Mouse (Mus musculus) MEL (cell line): ENCODE results near the gene Retnlb. TPM values are rescaled to one million over a fixed set of nuclear protein-coding genes. Genes with fewer than 3 reads are reported as not detected.

ENCODE experiments used
- DNase-seq: peaks from one replicate; pipeline ENCODE4 v3.0.0; 2011; ENCODE audit warnings: low read depth, low spot score
- H3K27ac ChIP-seq: 2 replicates; pipeline ENCODE4 v1.5.1; 2012; ENCODE audit warnings: low read depth, mild to moderate bottlenecking, control low read depth, low read length, moderate library complexity; ENCODE audit not compliant: control insufficient read depth
- H3K27me3 ChIP-seq, 2 experiments: fragments of 150-350 bp in 1 of 2; sonication (generic) in 1 of 2; 2 replicates each; pipeline ENCODE4 v1.6.1; 2012; ENCODE audit warnings: low read length in 2 of 2, mild to moderate bottlenecking in 2 of 2, improper control_type of control experiment in 1 of 2, moderate library complexity in 1 of 2; ENCODE audit not compliant: insufficient read depth in 2 of 2, control insufficient read depth in 1 of 2
- H3K36me3 ChIP-seq, 2 experiments: 2 replicates each; pipeline ENCODE4 v1.6.1; 2012 to 2014; ENCODE audit warnings: low read length in 2 of 2, improper control_type of control experiment in 1 of 2, inconsistent platforms in 1 of 2, mild to moderate bottlenecking in 1 of 2; ENCODE audit not compliant: insufficient read depth in 2 of 2, control insufficient read depth in 1 of 2
- H3K4me1 ChIP-seq, 2 experiments: fragments of 150-350 bp in 1 of 2; sonication (generic) in 1 of 2; 2 replicates each; pipeline ENCODE4 v1.6.1; 2012; ENCODE audit warnings: low read length in 2 of 2, improper control_type of control experiment in 1 of 2, mild to moderate bottlenecking in 1 of 2; ENCODE audit not compliant: insufficient read depth in 2 of 2, control insufficient read depth in 1 of 2
- H3K4me3 ChIP-seq, 2 experiments: fragments of 150-350 bp in 1 of 2; sonication (generic) in 1 of 2; 2 replicates each; pipeline ENCODE4 v1.5.1; 2012; ENCODE audit warnings: low read depth in 2 of 2, low read length in 2 of 2, mild to moderate bottlenecking in 2 of 2, moderate library complexity in 2 of 2, control low read depth in 1 of 2, improper control_type of control experiment in 1 of 2; ENCODE audit not compliant: control insufficient read depth in 1 of 2, insufficient read depth in 1 of 2
- H3K79me2 ChIP-seq: 2 replicates; pipeline ENCODE4 v1.6.1; 2012; ENCODE audit warnings: mild to moderate bottlenecking, low read length, moderate library complexity; ENCODE audit not compliant: control insufficient read depth, poor library complexity, insufficient read depth
- H3K9ac ChIP-seq: 2 replicates; pipeline ENCODE4 v1.6.1; 2012; ENCODE audit warnings: low read depth, mild to moderate bottlenecking, control low read depth, low read length, moderate library complexity; ENCODE audit not compliant: control insufficient read depth, poor library complexity, severe bottlenecking
- H3K9me3 ChIP-seq: fragments of 150-350 bp; sonication (generic); replicated peaks from 2 replicates; pipeline ENCODE4 v1.6.1; 2012; ENCODE audit warnings: mild to moderate bottlenecking, low read length, improper control_type of control experiment, moderate library complexity; ENCODE audit not compliant: insufficient read depth
- CHD2 ChIP-seq: IDR thresholded peaks from 2 replicates; pipeline ENCODE4 v1.6.1; 2011; ENCODE audit warnings: low read length, improper control_type of control experiment
- E2F4 ChIP-seq: IDR thresholded peaks from 2 replicates; pipeline ENCODE4 v1.6.1; 2011; ENCODE audit warnings: low read depth, low read length, improper control_type of control experiment, borderline replicate concordance
- GATA1 ChIP-seq: IDR thresholded peaks from 2 replicates; pipeline ENCODE4 v1.6.1; 2011; ENCODE audit warnings: low read depth, low read length, improper control_type of control experiment
- MAX ChIP-seq: IDR thresholded peaks from 2 replicates; pipeline ENCODE4 v1.6.1; 2011; ENCODE audit warnings: low read length, improper control_type of control experiment
- MXI1 ChIP-seq: IDR thresholded peaks from 2 replicates; pipeline ENCODE4 v1.6.1; 2011; ENCODE audit warnings: mild to moderate bottlenecking, low read depth, low read length, improper control_type of control experiment
- MYB ChIP-seq: IDR thresholded peaks from 2 replicates; pipeline ENCODE4 v1.6.1; 2011; ENCODE audit warnings: mild to moderate bottlenecking, low read depth, low read length, improper control_type of control experiment
- MYC ChIP-seq: IDR thresholded peaks from 2 replicates; pipeline ENCODE4 v1.6.1; 2011; ENCODE audit warnings: low read depth, mild to moderate bottlenecking, low read length, improper control_type of control experiment, moderate library complexity
- NELFE ChIP-seq: IDR thresholded peaks from 2 replicates; pipeline ENCODE4 v1.6.1; 2011; ENCODE audit warnings: low read depth, low read length, improper control_type of control experiment
- NRF1 ChIP-seq: IDR thresholded peaks from 2 replicates; pipeline ENCODE4 v1.6.1; 2014; ENCODE audit warnings: low read depth, mild to moderate bottlenecking, inconsistent platforms, low read length, improper control_type of control experiment, moderate library complexity; ENCODE audit not compliant: poor library complexity, insufficient read depth, severe bottlenecking
- POLR2A ChIP-seq, 2 experiments: IDR thresholded peaks; 2 replicates each; pipeline ENCODE4 v1.6.1; 2011 to 2012; ENCODE audit warnings: low read length in 2 of 2, mild to moderate bottlenecking in 2 of 2, control low read depth in 1 of 2, improper control_type of control experiment in 1 of 2, low read depth in 1 of 2, moderate library complexity in 1 of 2; ENCODE audit not compliant: control insufficient read depth in 1 of 2, insufficient read depth in 1 of 2, poor library complexity in 1 of 2
- POLR2AphosphoS2 ChIP-seq: IDR thresholded peaks from 2 replicates; pipeline ENCODE4 v1.6.1; 2011; ENCODE audit warnings: low read length, improper control_type of control experiment
- TAL1 ChIP-seq: IDR thresholded peaks from 2 replicates; pipeline ENCODE4 v1.6.1; 2012; ENCODE audit warnings: mild to moderate bottlenecking, inconsistent platforms, low read length, moderate library complexity, mixed read lengths
- TBP ChIP-seq: IDR thresholded peaks from 2 replicates; pipeline ENCODE4 v1.8.0; 2011; ENCODE audit warnings: low read depth, low read length, improper control_type of control experiment
- TCF12 ChIP-seq: IDR thresholded peaks from 2 replicates; pipeline ENCODE4 v1.6.1; 2014; ENCODE audit warnings: low read depth, mild to moderate bottlenecking, inconsistent platforms, low read length, improper control_type of control experiment, moderate library complexity
- UBTF ChIP-seq: IDR thresholded peaks from 2 replicates; pipeline ENCODE4 v1.6.1; 2012; ENCODE audit warnings: low read depth, mild to moderate bottlenecking, inconsistent platforms, low read length, improper control_type of control experiment, moderate library complexity, borderline replicate concordance; ENCODE audit not compliant: insufficient read depth
- USF2 ChIP-seq, 2 experiments: IDR thresholded peaks; 2 replicates each; pipeline ENCODE4 v1.6.1; 2011 to 2012; ENCODE audit warnings: improper control_type of control experiment in 2 of 2, low read length in 2 of 2, borderline replicate concordance in 1 of 2, inconsistent platforms in 1 of 2, low read depth in 1 of 2, mild to moderate bottlenecking in 1 of 2; ENCODE audit not compliant: insufficient read depth in 1 of 2
- ZC3H11A ChIP-seq: IDR thresholded peaks from 2 replicates; pipeline ENCODE4 v1.6.1; 2012; ENCODE audit warnings: low read depth, mild to moderate bottlenecking, inconsistent platforms, low read length, improper control_type of control experiment
- ZMIZ1 ChIP-seq: IDR thresholded peaks from 2 replicates; pipeline ENCODE4 v1.6.1; 2012; ENCODE audit warnings: low read depth, mild to moderate bottlenecking, inconsistent platforms, low read length, improper control_type of control experiment, moderate library complexity
- polyA plus RNA-seq, 2 experiments: library from polyadenylated mRNA; stranded (reverse) in 1 of 2; unstranded in 1 of 2; fragments of >175 nt in 1 of 2; fragments of >200 nt in 1 of 2; gene quantifications; 2 replicates each; pipeline versions ENCODE4 v1.2.1 to v1.2.4; 2012; ENCODE audit warnings: low replicate concordance in 2 of 2, low read depth in 1 of 2; ENCODE audit not compliant: insufficient read length in 2 of 2, insufficient read depth in 1 of 2, missing spikeins in 1 of 2
- total RNA-seq: library from RNA; depleted of rRNA; stranded (reverse); fragments of 300-350 nt; gene quantifications from 2 replicates; pipeline ENCODE4 v1.2.3, GENCODE M21; 2012; rRNA removed

Retnlb gene
- not detected in 2 replicates for total RNA-seq
- not detected for polyA plus RNA-seq

DNA sequence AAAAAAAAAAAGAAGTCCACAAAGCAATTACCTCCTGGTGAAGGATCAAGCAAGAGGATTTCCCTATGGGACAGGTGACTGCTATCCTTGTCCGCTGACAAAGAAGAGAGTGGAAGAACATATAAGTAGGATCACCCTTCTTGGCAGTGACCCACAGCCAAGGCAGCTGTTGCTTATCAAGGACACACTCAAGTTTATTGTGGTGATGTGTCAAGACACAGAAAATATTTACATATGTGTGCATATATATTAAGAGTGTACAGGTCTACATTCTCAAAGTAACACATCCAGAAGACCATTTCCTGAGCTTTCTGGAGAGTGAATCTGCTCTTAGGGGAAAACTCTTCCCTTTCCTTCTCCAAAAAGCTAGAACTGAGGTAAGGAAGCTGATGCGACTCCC lies at the start of gene Retnlb:
Retnlb (plus strand) TSS at position 162 of the 400 bp plus-strand sequence.
- Histone ChIP-seq H3K4me3 (no peak within 1 kb of the TSS), H3K27me3 (no peaks in the 10 kb centered on the region), H3K79me2 (no peaks in the 10 kb centered on the region), H3K36me3 (no peaks in the 10 kb centered on the region), H3K9ac (no peak within 1 kb of the TSS), H3K9me3 (no peaks in the 10 kb centered on the region), H3K4me1 (no peaks in the 10 kb centered on the region), H3K27ac (no peak within 1 kb of the TSS)
- no peak for DNase-seq
- TF ChIP-seq CHD2 (no peak), TAL1 (no peak), MYB (no peak), ZC3H11A (no peak), USF2 (IDR thresholded peaks at IDR 0.05; ENCODE audit: borderline replicate concordance in 1 of 2, insufficient read depth in 1 of 2, low read depth in 1 of 2, low read length in 2 of 2) (no peak), NELFE (no peak), MXI1 (no peak), MAX (no peak), TCF12 (no peak)

DNA sequence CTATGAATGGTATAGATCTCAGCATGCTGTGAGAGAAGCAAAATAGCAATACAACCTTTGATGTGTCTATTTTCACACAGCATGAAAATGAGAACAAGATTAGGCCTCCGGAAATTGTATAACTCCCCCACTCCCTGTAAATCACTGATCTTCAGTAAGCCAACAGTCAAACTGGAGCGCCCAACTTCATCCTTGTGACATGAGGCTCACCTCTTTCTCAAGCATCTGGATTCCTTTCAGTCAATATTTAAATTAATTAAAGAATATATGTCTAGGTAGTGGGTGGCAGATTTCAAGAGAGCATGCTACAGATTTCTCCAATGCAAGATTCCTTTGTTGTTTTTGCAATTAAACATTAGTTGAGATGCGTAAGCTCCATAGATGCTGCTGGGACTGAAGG lies 47.5 kb upstream of the Retnlb start:
- Histone ChIP-seq H3K36me3 (no peaks in the 10 kb centered on the region), H3K27me3 (no peaks in the 10 kb centered on the region), H3K4me3 (no peak overlapping the region), H3K9ac (no peak overlapping the region), H3K4me1 (no peaks in the 10 kb centered on the region), H3K27ac (no peak overlapping the region), H3K9me3 (no peaks in the 10 kb centered on the region), H3K79me2 (no peaks in the 10 kb centered on the region)
- no peak for DNase-seq
- no peak for TF ChIP-seq MYC
- TF ChIP-seq ZMIZ1, result no peak
- TF ChIP-seq E2F4, result no peak
- TF ChIP-seq USF2 (IDR thresholded peaks at IDR 0.05; ENCODE audit: borderline replicate concordance in 1 of 2, insufficient read depth in 1 of 2, low read depth in 1 of 2, low read length in 2 of 2), result no peak
- TF ChIP-seq GATA1, result no peak

DNA sequence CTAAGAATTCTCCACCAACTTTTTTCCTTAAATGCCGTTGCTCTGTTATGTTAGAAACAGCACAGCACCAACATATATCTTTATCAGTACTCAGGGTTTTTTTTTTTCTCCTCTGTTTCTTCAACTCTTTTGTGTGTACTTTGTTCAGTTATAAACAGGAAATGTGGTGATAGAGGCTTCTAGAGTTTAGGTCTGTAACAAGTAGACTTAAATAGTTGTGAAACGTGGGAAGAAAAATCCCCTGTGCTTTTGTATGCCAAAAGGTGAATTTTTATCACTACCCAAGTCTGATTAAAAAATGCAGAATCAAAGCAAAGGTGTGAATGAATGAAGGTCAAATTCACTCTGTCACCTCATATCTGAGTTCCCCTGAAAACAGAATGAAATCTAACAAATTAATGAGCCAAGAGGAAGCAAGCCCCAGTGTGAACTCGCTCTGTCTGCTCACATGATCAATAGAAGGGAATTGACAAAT lies 44.6 kb upstream of the Retnlb start, which contains the start of gene Trat1:
Trat1 (minus strand) TSS at position 51 of the 475 bp plus-strand sequence.
- no peak within 1 kb of the TSS for H3K27ac ChIP-seq
- no peaks in the 10 kb centered on the region for H3K27me3 ChIP-seq
- H3K79me2 ChIP-seq, result no peaks in the 10 kb centered on the region
- H3K4me1 ChIP-seq, result no peaks in the 10 kb centered on the region
- no peaks in the 10 kb centered on the region for H3K36me3 ChIP-seq
- H3K4me3 ChIP-seq, result no peak within 1 kb of the TSS
- no peak for DNase-seq
- TF ChIP-seq POLR2AphosphoS2, result no peak
- TF ChIP-seq ZC3H11A, result no peak
- no peak for TF ChIP-seq POLR2A (IDR thresholded peaks at IDR 0.05; ENCODE audit: control insufficient read depth in 1 of 2, insufficient read depth in 1 of 2, low read depth in 1 of 2, low read length in 2 of 2, poor library complexity in 1 of 2)
- no peak for TF ChIP-seq MYB
- no peak for TF ChIP-seq TBP
- TF ChIP-seq USF2 (IDR thresholded peaks at IDR 0.05; ENCODE audit: borderline replicate concordance in 1 of 2, insufficient read depth in 1 of 2, low read depth in 1 of 2, low read length in 2 of 2), result no peak
- TF ChIP-seq NRF1, result no peak
- no peak for TF ChIP-seq UBTF
- H3K9me3 ChIP-seq, result no peaks in the 10 kb centered on the region
- no peak within 1 kb of the TSS for H3K9ac ChIP-seq
